Mouse (Mus musculus) heart, postnatal 36 days (tissue): Measurements from ENCODE around the gene Myh8. TPM values are rescaled to one million over a fixed set of nuclear protein-coding genes. Genes with fewer than 3 reads are reported as not detected.

Experiments used
- DNase-seq, 2 experiments: peaks; one replicate each; pipeline ENCODE4 v3.0.0; 2021 to 2022
- intact Hi-C: fragments of 180-260 bp; cut with DNase I; formaldehyde crosslinking; loops from one replicate; pipeline ENCODE4 v1.15.1; 2025
- total RNA-seq, 2 experiments: library from RNA; stranded (reverse); gene quantifications; 2 replicates each; pipeline ENCODE4 v1.2.3; 2021

The Myh8 gene
- total RNA-seq, 2 experiments from 2014 or later: 0.05 to 0.17 TPM

- no peak for DNase-seq
- intact Hi-C loops: no loop called here
These were observed 81.1 kb downstream of the Myh8 start for GRCm38 (mm10) chr11:67358031-67358430.

Other genes with a start within 250 kb of the Myh8 start
- gene Adprm, start 224.5 kb upstream of the Myh8 start, total RNA-seq: 10 to 100 TPM; 12.5 to 16.3 TPM
- gene Sco1, start 224.5 kb upstream of the Myh8 start, total RNA-seq: 10 to 100 TPM; 17.9 to 21.2 TPM
- gene Myh3, start 198.8 kb upstream of the Myh8 start, total RNA-seq: not detected
- gene Myh2, start 106.1 kb upstream of the Myh8 start, total RNA-seq: not detected
- not detected for gene Myh1, start 77.1 kb upstream of the Myh8 start, total RNA-seq
- gene Myh4, start 39.1 kb upstream of the Myh8 start, total RNA-seq: under 1 TPM in 1 of 2 experiments, not detected in 1; 0.08 TPM
- not detected for gene Myh13, start 44.5 kb downstream of the Myh8 start, total RNA-seq
- 10 to 100 TPM; 10.2 to 10.3 TPM for gene Gas7, start 178.3 kb downstream of the Myh8 start, total RNA-seq